ENCODE assay signal across 17 mouse cellular contexts in the genomic region with DNA sequence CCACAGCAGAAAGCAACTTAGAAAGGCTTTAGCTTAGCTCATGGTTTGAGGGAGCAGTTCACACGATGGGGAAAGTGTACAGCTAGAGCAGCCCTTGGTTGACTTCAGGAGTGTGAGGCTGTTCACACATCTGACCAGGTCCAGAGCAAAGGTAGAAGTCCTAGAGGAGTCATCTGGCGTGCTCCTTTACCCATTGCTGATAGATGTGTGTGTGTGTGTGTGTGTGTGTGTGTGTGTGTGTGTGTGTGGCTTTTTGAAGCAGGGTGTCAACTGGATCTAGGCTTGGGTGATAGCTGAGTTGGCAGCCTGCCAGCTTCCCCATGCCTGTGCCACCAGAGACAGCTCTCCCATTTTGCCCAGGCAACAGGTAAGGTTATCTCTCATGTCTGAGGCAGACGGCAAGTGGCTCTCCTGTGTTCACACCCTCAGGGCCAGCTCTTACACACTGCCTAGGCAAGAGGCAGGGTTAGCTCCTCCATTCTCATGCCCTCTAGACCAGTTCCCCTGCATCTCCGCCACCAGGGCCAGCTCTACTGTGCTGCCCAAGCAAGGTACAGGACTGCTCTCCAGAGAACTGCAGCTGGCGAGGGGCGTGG. TPM values are rescaled to one million over a fixed set of nuclear protein-coding genes. Genes with fewer than 3 reads are reported as not detected.
A peak's percentile ranks its signal among the peaks of the same experiment; 100 is the strongest.
DNase-seq lines count a peak whose midpoint lies in the region; ATAC-seq and TF ChIP-seq lines count a peak whose summit lies in the region.
"Had no signal": no experiment of that assay in that cellular context is flagged by ENCODE, and none has a peak within 500 bp of the region (broad histone marks: within the 10 kb centered on the region; RNA-seq: fewer than 3 reads in every experiment).

No protein-coding gene starts in this region.

- no peak overlapping the region for H3K4me3 ChIP-seq in kidney, embryonic 15.5 days (replicated peaks)
- H3K4me3 ChIP-seq in midbrain, embryonic 13.5 days (replicated peaks), result no peak overlapping the region
- no peak overlapping the region for H3K4me3 ChIP-seq in midbrain, embryonic 11.5 days (ENCODE audit: low read depth, low read length)
- H3K4me3 ChIP-seq in intestine, postnatal 0 days (ENCODE audit: low read depth, low read length), result no peak overlapping the region
- no peak overlapping the region for H3K4me3 ChIP-seq in stomach, embryonic 16.5 days (replicated peaks; ENCODE audit: low read length)
- H3K4me3 ChIP-seq: erythroblast, embryonic 14.5 days; hindbrain, embryonic 10.5 days had no signal

- H3K27me3 ChIP-seq in kidney, embryonic 15.5 days, result no peaks in the 10 kb centered on the region
- no peaks in the 10 kb centered on the region for H3K27me3 ChIP-seq in midbrain, embryonic 13.5 days
- no peaks in the 10 kb centered on the region for H3K27me3 ChIP-seq in midbrain, embryonic 11.5 days (ENCODE audit: control insufficient read depth, insufficient read depth, low read length)
- H3K27me3 ChIP-seq in intestine, postnatal 0 days (replicated peaks; ENCODE audit: control insufficient read depth, insufficient read depth, low read length), result no peaks in the 10 kb centered on the region
- H3K27me3 ChIP-seq in stomach, embryonic 16.5 days (ENCODE audit: control insufficient read depth, insufficient read depth, low read length), result no peaks in the 10 kb centered on the region

- ATAC-seq in kidney, embryonic 15.5 days (replicated peaks; ENCODE audit: low FRiP score), result 0 out of 2 replicates have a peak, but pooled peaks have one; percentile 36
- ATAC-seq in midbrain, embryonic 13.5 days, result peak; percentile 21; the same call in 1 of the 2 replicates
- no peak for ATAC-seq in midbrain, embryonic 11.5 days (ENCODE audit: low FRiP score)
- ATAC-seq in intestine, postnatal 0 days, result peak; percentile 56
- ATAC-seq in stomach, embryonic 16.5 days (ENCODE audit: insufficient read depth, low FRiP score), result peak; percentile 62; the same call in 1 of the 2 replicates

- H3K4me1 ChIP-seq in kidney, embryonic 15.5 days, result peaks cover 7% of the 10 kb centered on the region; the same call in 1 of the 2 replicates
- H3K4me1 ChIP-seq in midbrain, embryonic 13.5 days (replicated peaks), result peaks cover 9% of the 10 kb centered on the region
- no peaks in the 10 kb centered on the region for H3K4me1 ChIP-seq in midbrain, embryonic 11.5 days (ENCODE audit: control insufficient read depth, insufficient read depth, low read length)
- H3K4me1 ChIP-seq in intestine, postnatal 0 days (replicated peaks; ENCODE audit: control insufficient read depth, insufficient read depth, low read length), result no peaks in the 10 kb centered on the region
- H3K4me1 ChIP-seq in stomach, embryonic 16.5 days (ENCODE audit: control insufficient read depth, insufficient read depth, low read length), result no peaks in the 10 kb centered on the region

- H3K9me3 ChIP-seq in kidney, embryonic 15.5 days (replicated peaks), result no peaks in the 10 kb centered on the region
- H3K9me3 ChIP-seq in midbrain, embryonic 13.5 days, result no peaks in the 10 kb centered on the region
- no peaks in the 10 kb centered on the region for H3K9me3 ChIP-seq in midbrain, embryonic 11.5 days (ENCODE audit: control insufficient read depth, low read length)
- H3K9me3 ChIP-seq in intestine, postnatal 0 days (ENCODE audit: control insufficient read depth), result no peaks in the 10 kb centered on the region
- H3K9me3 ChIP-seq in stomach, embryonic 16.5 days (replicated peaks; ENCODE audit: control insufficient read depth, low read length), result no peaks in the 10 kb centered on the region
- H3K9me3 ChIP-seq: hindbrain, embryonic 10.5 days had no signal

- no peak for TF ChIP-seq CTCF in intestine, postnatal 0 days (IDR thresholded peaks at IDR 0.05; ENCODE audit: low read depth)

- H3K4me2 ChIP-seq in kidney, embryonic 15.5 days, result no peak overlapping the region
- no peak overlapping the region for H3K4me2 ChIP-seq in midbrain, embryonic 13.5 days (replicated peaks)
- no peak overlapping the region for H3K4me2 ChIP-seq in midbrain, embryonic 11.5 days
- no peak overlapping the region for H3K4me2 ChIP-seq in intestine, postnatal 0 days (replicated peaks; ENCODE audit: low read depth)
- no peak overlapping the region for H3K4me2 ChIP-seq in stomach, embryonic 16.5 days (ENCODE audit: low read depth, low read length)

- DNase-seq in kidney, postnatal 4 days, result no peak
- DNase-seq in midbrain, embryonic 11.5 days (ENCODE audit: low spot score, missing footprints), result no peak
- DNase-seq in left cerebral cortex, postnatal 4 days, result no peak
- DNase-seq: adrenal gland, adult 8-10 months; cerebellum, postnatal 36 days; kidney, adult 11 months; spleen, adult 18-20 months had no signal

- WGBS in kidney, embryonic 15.5 days, result 82% methylated on average over 6 of the region's 6 CpGs
- WGBS in midbrain, embryonic 13.5 days, result 90% methylated on average over 6 of the region's 6 CpGs
- 86% methylated on average over 6 of the region's 6 CpGs for whole genome bisulfite sequencing in midbrain, embryonic 11.5 days
- 67% methylated on average over 6 of the region's 6 CpGs for WGBS in intestine, postnatal 0 days
- 73% methylated on average over 6 of the region's 6 CpGs for WGBS in stomach, embryonic 16.5 days

- no peaks in the 10 kb centered on the region for H3K36me3 ChIP-seq in kidney, embryonic 15.5 days
- H3K36me3 ChIP-seq in midbrain, embryonic 13.5 days, result no peaks in the 10 kb centered on the region
- no peaks in the 10 kb centered on the region for H3K36me3 ChIP-seq in midbrain, embryonic 11.5 days (ENCODE audit: control insufficient read depth, insufficient read depth, low read length)
- H3K36me3 ChIP-seq in intestine, postnatal 0 days (ENCODE audit: control insufficient read depth, insufficient read depth), result no peaks in the 10 kb centered on the region
- no peaks in the 10 kb centered on the region for H3K36me3 ChIP-seq in stomach, embryonic 16.5 days (ENCODE audit: control insufficient read depth, insufficient read depth, low read length)
- H3K36me3 ChIP-seq: hindbrain, embryonic 10.5 days had no signal

- no peak overlapping the region for H3K9ac ChIP-seq in kidney, embryonic 15.5 days
- H3K9ac ChIP-seq in midbrain, embryonic 13.5 days (replicated peaks), result no peak overlapping the region
- no peak overlapping the region for H3K9ac ChIP-seq in midbrain, embryonic 11.5 days (ENCODE audit: low read length)
- no peak overlapping the region for H3K9ac ChIP-seq in intestine, postnatal 0 days (ENCODE audit: low read depth, low read length)
- H3K9ac ChIP-seq in stomach, embryonic 16.5 days (ENCODE audit: low read length), result no peak overlapping the region

- H3K27ac ChIP-seq in kidney, embryonic 15.5 days, result no peak overlapping the region
- no peak overlapping the region for H3K27ac ChIP-seq in midbrain, embryonic 13.5 days
- no peak overlapping the region for H3K27ac ChIP-seq in midbrain, embryonic 11.5 days (ENCODE audit: low read depth, low read length)
- no peak overlapping the region for H3K27ac ChIP-seq in intestine, postnatal 0 days (ENCODE audit: low read depth, low read length)
- peak overlapping the region; percentile 31; the same call in 1 of the 2 replicates for H3K27ac ChIP-seq in stomach, embryonic 16.5 days (ENCODE audit: low read length)
- H3K27ac ChIP-seq: hindbrain, embryonic 10.5 days had no signal

- intact Hi-C loops in left cerebral cortex, postnatal 4 days (cut with DNase I), result no loop called here

RNA-seq across cellular contexts. Expression of gene Izumo1r, which starts 15.9 kb away (rescaled TPM):
- 0.16 and 0.21 TPM in 2 replicates for polyA plus RNA-seq in kidney, embryonic 15.5 days (2015; fragmentation: Nextera tagmentation; extraction: Ambion mirVana)
- not detected in 2 replicates for polyA plus RNA-seq in midbrain, embryonic 13.5 days (2015; fragmentation: Nextera tagmentation; extraction: Ambion mirVana)
- polyA plus RNA-seq in midbrain, embryonic 11.5 days (2014; fragmentation: Nextera tagmentation; extraction: Ambion mirVana), result not detected in 2 replicates
- polyA plus RNA-seq in intestine, postnatal 0 days (2015; fragmentation: Nextera tagmentation; extraction: Ambion mirVana), result not detected in 2 replicates
- not detected in 2 replicates for polyA plus RNA-seq in stomach, embryonic 16.5 days (2015; fragmentation: Nextera tagmentation; extraction: Ambion mirVana)
- total RNA-seq in left cerebral cortex, postnatal 4 days (2021), result not detected
- total RNA-seq: adrenal gland, adult 8-10 months; layer of hippocampus, postnatal 10 days; left cerebral cortex, postnatal 36 days had no signal
- polyA plus RNA-seq: erythroblast, embryonic 14.5 days; frontal cortex, adult 2 months; hindbrain, embryonic 10.5 days had no signal

RNA-seq across cellular contexts. Expression of gene Gpr83, which starts 27.9 kb away (rescaled TPM):
- 0.59 and 0.84 TPM in 2 replicates for polyA plus RNA-seq in kidney, embryonic 15.5 days (2015; fragmentation: Nextera tagmentation; extraction: Ambion mirVana)
- 2.6 and 2.8 TPM in 2 replicates for polyA plus RNA-seq in midbrain, embryonic 13.5 days (2015; fragmentation: Nextera tagmentation; extraction: Ambion mirVana)
- 0.26 and 0.34 TPM in 2 replicates for polyA plus RNA-seq in midbrain, embryonic 11.5 days (2014; fragmentation: Nextera tagmentation; extraction: Ambion mirVana)
- polyA plus RNA-seq in intestine, postnatal 0 days (2015; fragmentation: Nextera tagmentation; extraction: Ambion mirVana), result 0.22 and 0.35 TPM in 2 replicates
- polyA plus RNA-seq in stomach, embryonic 16.5 days (2015; fragmentation: Nextera tagmentation; extraction: Ambion mirVana), result 0.36 and 0.65 TPM in 2 replicates
- 1 to 10 TPM; 1.8 to 2.8 TPM for total RNA-seq in left cerebral cortex, postnatal 4 days (2021)
- polyA plus RNA-seq: erythroblast, embryonic 14.5 days; gonadal fat pad, adult 2 months had no signal
